Mouse (Mus musculus) cerebellum, postnatal 4 days (tissue): Measurements from ENCODE around the gene Slc25a42.
"Not testable (repeated sequence)": the region's sequence is repeated elsewhere in the genome, so short reads cannot be mapped to it uniquely, and the experiment has no call there.

ENCODE experiments used
- DNase-seq, 2 experiments: peaks; one replicate each; pipeline ENCODE4 v3.0.0; 2022; ENCODE audit warnings: low spot score in 2 of 2, mixed read lengths in 1 of 2

The Slc25a42 gene

DNA sequence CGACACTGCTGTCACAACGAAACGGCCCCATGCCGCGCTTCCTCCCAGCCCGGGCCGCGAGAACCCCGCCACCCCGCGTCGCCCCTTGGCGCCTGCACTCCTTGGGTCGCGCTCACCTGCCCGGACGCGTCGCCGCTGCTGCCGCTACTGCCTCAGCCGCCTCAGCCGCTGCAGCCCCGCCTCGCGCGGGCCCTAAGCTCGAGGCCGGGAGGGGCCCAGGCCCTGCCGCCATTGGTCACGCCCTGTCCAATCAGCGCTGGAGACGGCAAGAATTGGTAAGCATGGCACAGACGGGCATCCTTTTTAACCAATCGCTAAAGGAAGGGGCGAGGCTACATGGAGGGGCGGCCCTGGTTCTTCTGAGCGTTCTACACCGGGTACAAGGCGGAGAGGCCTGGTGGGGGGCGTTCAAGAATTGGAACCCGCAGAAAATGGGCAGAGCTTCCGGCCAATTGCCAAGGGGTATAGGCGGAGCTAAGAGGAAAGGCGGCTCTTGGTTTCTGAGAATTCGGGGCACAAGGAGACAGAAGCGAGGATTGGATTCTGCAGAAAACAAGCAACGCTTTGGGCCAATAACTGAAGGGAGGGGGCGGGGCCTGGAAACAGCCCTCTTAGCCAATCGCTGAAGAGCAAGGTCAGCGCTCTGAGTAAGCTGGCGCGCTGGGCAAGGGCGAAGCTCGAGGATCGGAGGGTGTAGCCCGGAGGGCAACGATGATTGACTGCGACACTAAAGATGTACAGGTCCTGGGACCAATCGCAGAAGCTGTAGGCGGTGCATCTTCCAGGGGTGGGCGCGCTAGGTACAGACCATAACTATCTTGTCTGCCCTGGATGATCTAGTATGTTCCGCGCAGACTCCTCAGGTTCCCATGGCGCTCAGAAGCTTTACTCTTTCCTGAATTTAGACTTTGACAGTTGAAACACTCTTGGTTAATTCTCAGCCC lies at the start of gene Slc25a42:
Gene Slc25a42 (minus strand): TSS at position 194 of the 944 bp plus-strand sequence.
- DNase-seq: peak; percentile 88 to 97

DNA sequence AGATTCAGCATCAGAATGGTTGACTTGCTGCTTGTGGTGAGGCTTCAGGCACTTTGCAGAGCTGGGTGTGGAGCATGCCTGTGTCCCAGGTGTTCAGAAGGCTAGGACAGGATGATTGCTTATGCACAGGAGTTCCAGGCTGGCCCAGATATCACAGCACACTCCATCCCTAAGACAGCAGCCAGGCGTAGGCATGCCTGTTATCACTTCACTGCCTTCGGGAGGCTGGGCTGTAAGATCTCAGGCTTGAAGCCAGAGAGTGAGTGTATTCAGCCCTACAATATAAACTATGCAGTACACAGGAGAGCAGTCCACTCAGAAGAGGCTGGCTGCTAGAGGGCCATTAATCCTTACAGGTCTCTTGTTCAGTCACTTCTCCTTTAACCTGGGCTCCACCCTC lies 46.9 kb upstream of the Slc25a42 start:
- no peak for DNase-seq

DNA sequence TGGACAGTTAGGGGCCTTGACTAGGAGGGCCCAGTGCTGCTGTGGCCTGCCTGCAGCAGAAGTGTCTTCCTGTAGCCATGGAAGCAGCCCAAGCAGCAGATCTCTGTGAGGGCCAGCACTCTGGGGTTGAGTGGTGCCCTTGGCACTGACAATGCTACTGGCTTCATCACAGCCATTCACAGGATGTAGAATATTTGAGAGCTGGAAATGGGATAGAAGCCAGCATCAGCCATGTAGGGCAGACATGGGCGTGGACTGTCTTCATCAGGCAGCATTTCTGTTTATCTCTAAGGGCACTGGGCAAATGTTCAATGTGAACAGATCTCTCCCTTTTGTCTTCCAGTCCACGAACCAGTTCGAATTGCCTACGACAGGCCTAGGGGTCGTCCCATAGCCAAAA lies 46.5 kb upstream of the Slc25a42 start:
- no peak for DNase-seq

DNA sequence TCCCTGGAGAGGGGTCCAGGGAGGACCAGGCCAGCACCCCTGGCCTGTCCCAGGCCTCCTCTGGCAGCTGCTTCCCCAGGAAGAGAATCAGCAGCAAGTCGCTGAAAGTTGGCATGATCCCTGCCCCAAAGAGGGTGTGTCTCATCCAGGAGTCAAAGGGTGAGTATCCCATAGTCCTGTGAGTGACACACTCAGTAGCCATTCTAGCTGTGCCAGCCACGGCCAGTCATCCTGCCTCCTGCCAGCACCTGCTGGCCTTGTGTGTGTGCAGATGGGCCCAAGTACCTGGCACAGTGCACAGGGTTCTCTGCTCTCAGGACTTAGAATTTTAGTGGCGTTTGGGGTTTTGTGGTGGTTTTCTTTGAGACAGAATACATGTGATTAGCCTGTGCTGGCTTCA lies 45.4 kb upstream of the Slc25a42 start:
- DNase-seq: no peak

DNA sequence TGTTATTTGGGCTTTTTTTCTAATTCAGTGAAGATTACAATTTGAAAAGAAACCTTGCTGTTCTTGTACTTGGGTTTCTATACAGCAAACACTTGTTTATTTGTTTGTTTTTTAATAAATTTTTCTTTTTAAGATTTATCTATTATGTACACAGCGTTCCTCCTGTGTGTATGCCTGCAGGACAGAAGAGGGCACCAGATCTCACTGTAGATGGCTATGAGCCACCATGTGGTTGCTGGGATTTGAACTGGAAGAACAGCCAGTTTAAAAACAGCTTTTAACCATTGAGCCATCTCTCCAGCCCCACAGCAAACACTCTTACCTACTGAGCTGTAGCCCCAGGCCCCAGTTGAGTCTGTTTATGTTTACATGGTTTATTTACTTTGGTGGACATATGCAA lies 42.5 kb upstream of the Slc25a42 start:
- no peak for DNase-seq

DNA sequence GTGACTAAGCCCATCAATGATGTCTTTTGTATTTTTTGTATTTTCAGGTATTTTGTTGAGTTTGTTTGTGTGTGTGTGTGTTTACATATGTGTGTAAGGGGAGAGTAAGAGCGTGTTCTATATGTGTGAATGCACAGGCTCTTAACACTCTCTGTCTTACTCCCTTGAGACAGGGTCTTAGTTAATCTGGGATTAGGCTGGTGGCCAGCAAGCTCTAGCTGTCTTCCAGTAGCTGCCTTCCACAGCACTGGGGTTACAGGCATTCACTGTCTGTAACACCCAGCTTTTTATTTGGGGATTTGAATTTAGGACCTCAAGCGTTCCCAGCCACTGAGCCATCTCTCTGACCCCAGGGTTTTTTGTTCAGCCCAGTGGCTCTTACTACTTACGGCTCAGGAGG lies 35.7 kb upstream of the Slc25a42 start:
- DNase-seq: no peak

DNA sequence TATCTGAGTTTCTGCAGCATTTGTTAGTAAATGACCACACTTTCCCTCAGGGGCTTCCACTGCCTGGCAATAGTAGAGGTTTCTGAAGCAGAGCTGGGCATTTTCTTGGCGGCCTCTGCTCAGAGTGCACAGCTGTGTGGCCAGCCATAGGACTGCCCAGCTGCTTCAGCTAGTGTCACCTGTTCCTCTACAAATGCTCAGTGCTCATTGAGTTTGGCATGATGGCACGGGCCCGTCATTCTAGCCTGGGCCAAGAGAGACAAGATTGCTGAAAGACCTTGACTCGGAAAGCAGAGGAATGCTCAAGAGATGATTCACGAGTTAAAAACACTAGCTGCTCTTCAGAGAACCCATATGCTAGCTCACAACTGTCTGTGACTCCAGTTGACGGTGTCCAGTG lies 34.5 kb upstream of the Slc25a42 start:
- DNase-seq: no peak

DNA sequence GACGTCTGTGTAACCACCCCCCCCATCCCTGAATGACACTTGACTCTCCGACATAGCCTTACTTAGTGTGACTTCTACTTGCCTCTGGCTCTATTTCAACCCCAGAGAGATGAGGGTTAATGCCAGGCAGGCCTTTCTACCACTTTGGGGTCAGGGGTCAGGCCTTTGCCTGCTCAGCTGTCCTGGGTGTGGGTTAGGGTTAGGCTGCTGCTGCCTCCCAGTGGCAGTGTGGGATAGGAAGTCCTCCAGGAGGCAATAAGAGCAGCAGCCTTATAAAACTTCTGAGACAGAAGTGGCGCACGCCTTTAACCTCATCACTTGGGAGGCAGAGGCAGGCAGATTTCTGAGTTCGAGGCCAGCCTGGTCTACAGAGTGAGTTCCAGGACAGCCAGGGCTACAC lies 28.5 kb upstream of the Slc25a42 start:
- no peak for DNase-seq

DNA sequence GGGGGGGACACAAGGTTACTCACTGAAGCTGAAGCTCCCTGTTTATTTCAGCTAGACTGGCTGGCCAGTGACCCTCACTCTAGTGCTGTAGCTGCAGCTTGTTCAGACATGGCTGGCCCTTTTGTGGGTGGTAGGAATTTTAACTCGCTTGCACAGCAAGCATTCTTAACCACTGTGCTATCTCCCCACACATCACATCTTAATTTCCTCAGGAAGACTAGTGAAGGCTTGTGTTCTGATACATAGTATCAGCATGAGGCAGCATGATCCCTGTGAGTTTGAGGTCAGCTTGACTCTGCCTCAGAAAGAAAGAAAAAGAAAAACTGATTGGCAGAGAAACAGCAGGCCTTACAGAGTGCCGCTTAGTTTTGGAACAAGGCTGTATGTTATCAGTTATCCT lies 25.7 kb upstream of the Slc25a42 start:
- no peak for DNase-seq

DNA sequence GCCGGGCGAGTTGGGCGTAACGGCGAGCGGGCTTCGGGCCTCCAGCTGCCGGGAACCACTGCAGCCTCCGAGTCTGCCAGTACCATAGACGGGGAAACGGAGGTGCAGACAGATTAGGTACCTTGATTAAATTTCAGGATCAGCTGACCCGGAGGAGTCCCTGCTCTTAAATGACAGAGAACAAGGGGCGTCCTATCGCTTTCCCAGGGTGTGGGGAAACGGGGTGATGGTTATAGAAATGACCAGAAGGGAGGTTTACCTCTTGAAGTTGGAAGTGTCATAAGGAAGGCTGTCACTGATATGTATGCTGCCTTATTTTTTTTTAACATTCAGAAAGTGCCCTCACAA lies 22.6 kb upstream of the Slc25a42 start:
- DNase-seq: no peak

DNA sequence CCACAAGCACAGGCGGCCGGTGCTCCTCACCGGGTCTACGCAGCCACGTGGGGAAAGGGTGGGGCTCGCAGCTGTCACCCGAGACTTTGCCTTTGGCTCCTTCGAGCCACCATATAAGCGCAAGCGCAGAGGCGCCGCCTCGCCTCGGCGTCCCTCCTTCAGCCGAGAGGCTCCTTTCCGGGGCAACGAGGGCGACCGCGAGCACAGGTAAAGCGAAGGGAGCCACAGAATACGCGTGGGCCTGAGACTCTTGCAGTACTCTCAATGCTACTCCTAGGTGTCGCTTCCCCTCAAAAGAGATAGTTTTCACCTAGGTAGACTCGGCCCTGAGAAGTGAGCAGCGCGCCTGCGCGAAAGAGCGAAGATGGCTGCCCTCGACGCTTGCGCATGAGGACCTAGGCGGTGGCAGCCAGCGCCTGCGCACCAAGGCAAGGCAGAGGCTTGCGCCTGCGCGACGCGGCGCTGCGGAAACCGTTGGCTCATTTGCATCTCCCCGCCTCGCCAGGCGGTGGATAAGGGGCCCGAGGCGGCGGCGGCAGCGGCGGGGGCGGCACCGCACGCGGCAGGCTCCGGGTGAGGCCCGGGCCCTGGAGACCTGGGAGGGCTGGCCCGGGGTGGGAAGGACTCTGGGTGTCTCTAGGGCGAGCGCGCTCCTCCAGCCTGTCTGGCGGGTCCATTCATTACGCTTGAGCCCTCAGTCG lies 22.1 kb upstream of the Slc25a42 start, which contains the start of the genes Sugp2 and Armc6:
Gene Sugp2 (plus strand): TSS at position 147 of the 701 bp plus-strand sequence.
Gene Armc6 (minus strand): TSS at position 387 of the 701 bp plus-strand sequence.
- peak; percentile 89 to 91 for DNase-seq

DNA sequence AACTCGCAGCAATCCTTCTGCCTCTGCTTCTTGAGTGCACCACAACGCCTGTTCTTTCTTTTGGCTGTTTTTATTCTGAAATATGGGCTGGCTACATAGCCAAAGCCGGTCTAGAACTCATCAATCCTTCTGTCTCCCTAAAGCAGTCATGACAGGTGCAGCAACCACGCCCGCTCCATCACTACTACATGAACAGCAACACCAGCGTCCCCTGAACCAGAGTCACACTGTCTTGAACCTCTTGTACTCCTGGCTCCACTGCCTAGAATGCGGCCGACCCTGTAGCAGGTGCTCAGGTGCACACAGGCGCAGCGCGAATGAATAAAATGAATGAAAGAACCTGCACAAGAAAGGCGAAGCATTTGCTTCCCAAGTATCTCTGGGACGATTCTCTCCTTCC lies 21.5 kb upstream of the Slc25a42 start:
- no peak for DNase-seq

DNA sequence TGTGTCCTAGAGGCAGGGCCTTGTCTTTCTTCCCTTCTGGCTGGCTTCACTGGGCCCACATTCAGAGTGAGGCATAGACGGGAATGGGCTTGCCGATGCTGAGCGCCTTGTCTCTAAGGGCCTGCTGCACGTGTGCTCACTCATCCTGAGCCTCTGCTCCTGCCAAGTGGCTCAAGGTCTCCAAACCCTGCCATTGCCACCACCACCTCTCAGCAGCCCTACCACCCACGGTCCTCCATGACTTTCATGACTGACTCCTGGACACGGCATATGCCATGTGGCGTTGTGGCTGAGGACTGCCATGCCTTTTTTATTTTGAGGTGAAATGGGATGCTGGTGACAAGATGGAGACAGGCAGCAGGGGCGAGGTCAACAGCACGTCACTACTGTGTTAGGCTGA lies 18.7 kb upstream of the Slc25a42 start:
- no peak for DNase-seq

DNA sequence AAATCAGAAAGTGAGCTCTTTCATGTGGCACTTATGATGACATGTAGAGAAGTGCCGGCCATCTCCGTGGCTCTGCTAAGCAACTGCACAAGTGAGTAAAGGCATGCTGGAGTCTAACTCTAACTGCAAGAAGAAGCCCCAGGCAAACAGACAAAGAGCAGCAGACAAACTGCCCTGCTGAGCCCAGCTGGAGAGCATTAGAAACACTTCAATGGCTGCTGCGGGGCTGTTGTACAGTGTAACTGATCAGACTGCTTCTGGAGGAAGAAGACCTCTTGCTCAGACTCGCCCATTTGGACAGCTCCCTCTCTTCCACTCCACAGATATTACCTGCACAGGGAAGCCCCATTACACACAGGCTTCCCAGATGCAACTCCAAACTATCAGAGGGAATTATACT lies 15.9 kb upstream of the Slc25a42 start:
- peak in 1 of 2 experiments; percentile 52 for DNase-seq

DNA sequence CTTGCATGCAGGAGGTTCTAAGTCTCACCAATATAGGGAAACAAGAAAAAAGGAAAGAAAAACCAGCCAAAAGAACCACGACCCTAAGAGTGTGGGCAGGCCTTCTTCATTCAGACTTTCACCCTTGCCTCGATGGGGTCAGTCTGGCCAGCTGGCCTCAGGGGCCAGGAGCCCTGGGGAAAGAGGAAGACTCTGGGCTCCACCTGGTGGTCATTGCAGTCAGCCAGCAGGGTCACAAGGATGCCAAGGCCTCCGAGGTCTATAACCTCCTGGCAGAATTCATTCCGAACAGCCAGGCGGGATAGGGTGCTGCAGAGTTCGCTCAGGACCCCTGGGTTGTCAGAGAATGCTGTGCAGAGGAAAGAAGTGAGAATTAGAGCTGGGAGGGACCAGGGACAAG lies 11.2 kb upstream of the Slc25a42 start:
- peak in 1 of 2 experiments; percentile 45 for DNase-seq

DNA sequence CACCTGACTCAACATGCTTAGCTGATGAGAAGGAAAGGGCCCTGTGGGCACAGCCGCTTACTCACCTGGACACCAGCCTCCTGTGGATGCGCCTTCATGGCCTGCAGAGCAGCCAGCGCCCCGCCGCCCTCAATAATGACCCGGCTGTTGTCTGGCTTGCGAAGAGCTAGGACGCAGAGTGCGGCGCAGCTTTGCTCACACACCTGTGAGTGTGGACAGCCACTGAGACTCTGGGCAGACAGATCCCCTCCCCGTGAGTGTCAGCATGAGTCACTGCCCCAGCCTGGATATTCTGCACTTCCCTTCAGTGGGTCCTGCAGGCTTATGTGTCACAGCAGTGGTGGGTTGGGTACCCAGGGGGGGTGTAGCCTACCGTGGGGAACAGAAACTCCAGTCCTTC lies 9.9 kb upstream of the Slc25a42 start:
- DNase-seq: no peak

DNA sequence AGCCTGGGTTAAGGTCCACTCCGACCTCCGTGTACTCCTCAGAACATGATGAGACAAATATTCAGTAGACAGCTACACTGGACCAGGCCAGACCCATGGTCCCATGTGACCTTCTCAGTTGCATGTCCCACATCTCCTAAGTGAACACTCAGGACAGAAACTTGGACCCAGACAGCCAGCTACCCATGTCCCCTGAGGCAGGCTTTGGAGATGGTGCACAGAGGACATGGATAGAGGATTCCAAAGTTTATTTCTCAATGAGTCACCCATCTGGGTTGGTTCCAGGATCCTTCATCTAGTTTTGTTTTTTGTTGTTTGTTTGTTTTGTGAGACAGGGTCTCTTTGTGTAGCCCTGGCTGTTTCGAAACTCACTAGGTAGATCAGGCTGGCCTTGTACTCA lies 8.8 kb upstream of the Slc25a42 start:
- no peak for DNase-seq

DNA sequence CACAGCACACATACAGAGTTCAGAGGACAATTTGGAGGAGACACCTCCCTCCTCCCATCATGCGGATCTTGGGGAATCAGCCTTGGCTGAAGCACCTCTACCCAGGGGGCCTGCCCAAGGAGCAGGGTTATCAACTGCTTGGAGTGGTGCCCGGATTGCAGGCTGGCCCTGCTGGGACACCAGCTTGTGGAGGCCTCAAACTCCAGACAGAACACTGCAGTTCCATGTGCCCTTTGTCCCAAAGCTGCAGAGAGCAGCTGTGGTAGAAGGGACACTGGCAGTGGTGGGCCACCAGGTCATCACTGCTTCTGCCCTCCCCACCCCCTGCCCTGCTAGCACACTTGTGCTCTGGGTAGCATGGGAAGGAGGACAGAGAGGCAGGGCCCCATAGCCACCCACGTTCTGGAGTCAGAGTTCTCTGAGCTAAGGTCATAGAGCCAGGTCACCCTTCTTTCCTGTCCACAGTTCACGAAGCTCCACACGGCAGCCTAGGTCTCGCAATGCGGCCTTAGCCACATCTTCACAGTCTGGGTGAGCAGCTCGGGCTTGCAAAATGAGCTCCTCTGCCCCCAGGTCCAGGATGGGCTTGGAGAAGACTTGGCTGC lies 8.2 kb upstream of the Slc25a42 start:
- DNase-seq: no peak

DNA sequence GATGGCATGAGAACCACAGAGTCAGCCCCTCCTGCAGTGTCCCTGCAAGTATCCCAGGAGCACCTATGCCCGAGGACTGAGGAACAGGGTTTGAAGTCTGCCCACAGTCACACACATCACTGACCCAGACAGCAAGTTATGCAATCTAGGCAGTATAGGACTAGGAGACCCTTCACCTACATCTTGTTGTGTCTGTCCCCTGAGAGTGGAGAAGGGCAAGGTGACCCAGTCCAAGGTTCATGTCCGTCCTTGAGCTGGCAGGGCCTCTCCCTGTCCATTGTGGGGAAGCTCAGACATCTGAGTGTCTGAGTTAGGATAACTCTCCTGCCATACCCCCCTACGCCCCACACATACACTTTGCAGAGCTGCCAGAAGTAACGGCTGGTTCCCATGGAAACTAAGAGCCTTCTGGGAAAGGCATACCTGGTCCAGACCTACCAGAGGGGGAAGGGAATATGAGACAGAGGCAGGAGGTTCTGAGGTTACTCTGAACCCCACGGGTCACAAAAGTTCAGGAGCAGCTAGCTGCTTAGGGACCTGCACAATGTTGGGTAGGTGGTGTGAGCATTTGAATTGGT lies 7.1 kb upstream of the Slc25a42 start:
- no peak for DNase-seq

DNA sequence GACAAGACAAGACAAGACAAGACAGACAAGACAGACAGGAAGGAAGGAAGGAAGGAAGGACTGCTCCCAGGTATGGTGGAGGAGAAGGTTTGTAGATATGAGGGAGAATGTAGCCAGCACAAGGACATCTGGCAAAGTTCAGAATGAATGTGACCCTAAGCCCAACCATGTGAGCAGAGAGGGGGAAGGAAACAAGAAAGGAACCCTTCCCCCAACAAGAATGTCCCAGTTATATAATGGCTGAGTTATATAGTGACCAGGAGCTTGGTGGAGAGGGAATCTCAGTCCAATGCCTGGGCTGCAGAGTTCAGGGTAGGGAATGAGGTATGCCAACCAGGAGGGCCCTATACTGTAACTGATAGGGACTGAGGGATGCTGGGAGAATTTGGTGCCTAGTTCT lies 5.3 kb upstream of the Slc25a42 start:
- no peak for DNase-seq

DNA sequence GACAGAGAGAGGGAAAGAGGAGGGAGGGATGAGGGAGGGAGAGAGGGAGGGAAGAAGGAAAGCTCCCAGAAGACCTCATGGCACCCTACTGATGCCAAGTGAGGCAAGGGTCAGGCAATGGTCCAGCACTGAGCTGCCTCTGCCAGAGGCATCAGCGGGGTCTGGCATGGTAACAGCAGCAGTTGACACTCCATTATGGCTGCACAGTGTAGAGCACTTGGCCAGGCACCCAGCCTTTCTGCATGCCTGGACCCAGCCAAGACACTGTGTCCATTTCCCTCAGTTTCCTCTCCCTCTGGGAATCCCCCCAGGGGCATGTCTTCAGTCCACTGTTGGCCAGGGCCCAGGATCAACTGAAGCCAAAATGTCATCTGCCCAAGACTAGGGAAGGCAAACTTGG lies 4.5 kb upstream of the Slc25a42 start:
- DNase-seq: peak; percentile 56 to 90

DNA sequence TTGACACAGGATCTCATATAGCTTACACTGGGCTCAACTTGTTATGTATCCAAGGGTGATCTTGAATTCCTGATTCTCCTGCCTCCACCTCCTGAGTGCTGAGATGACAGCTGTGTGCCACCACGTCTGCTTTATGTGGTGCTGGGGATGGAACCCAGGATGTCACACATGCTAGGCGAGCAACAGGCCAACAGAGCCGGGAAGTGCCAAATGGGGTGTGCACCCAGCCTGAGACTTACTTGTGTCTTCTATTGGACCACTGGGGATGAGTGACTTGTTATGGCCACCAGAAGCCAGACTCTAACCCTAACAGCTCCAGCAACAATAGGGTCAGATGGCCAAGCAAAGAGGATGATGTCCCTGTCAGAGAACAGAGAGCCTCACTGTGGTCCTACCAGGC lies 4.1 kb upstream of the Slc25a42 start:
- DNase-seq: not testable (repeated sequence)
